Mouse (Mus musculus): ENCODE measurements around the gene Lbhd2.

Lbhd2 gene

DNA sequence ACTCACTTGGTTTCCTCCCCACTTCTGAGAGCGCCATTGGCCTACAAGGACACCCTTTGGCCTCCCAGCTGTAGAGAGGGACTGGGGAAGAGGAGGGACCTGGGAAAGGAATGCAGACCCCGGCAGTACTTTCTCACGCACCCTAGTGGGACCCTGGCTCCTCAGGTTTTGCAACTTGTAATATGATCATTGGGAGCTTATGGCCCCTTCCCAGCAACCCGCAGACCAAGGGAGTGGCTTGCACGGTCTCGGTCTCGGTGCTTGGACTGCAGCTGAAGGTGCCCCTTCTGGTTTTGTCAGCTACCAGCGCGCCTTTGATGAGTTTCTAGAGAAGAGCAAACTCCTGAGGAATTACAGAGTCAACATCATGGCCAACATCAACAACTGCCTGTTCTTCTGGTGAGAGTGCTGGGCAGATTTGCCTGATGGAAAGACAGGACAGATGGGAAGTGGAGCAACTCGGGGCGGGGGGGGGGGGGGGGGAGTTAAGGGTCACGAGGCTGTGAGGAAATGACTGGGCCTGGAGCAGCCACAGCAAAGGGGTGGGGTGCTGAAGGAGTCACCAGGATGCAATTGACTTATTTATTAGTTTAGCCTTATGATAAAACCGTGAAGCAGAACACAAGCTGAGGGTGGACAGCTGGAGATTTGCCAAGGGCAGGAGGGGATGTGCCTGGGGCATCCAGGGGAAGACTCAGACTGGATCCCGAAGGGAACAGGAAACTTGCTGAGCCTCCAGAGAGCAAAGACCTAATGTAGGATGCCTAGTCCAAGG is 42.5 kb downstream of the Lbhd2 start:
- no peak for DNase-seq

GRCm38 (mm10) chr12:111450359-111450758 is 43.8 kb downstream of the Lbhd2 start:
- DNase-seq: no peak

GRCm38 (mm10) chr12:111451561-111451960 is 45.0 kb downstream of the Lbhd2 start:
- no peak for DNase-seq

- DNase-seq: no peak
These were observed 47.4 kb downstream of the Lbhd2 start for GRCm38 (mm10) chr12:111454021-111454420.

- no peak for DNase-seq
These were observed 48.1 kb downstream of the Lbhd2 start for GRCm38 (mm10) chr12:111454543-111455280.

DNA sequence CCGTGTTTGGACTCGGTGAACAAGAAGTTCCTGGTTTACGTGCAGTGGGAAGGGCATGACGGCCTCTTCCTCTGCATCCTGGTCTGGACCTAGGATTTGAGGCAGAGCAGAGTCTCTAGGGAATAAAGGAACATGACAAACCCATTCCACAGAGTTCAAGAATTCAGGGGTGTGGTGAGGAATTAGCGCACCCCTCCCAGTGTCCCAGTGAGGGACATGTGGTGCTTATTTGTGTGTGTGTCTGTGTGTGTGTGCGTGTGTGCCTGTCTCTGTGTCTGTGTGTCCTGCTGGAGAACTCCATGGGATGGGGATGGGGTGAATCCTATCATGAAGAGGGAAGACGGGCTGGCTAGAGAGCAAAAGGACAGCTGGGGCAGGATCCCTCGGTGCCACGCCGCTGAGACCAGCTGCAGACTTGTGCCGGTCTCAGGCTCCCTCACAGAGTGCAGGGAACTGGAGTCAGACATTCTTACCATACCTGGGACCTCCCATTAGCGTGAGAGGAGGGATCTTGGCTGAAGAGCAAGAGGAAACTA is 48.8 kb downstream of the Lbhd2 start:
- DNase-seq: no peak

- no peak for DNase-seq
These were observed 49.3 kb downstream of the Lbhd2 start for GRCm38 (mm10) chr12:111455860-111456259.

GRCm38 (mm10) chr12:111457742-111458141 is 51.1 kb downstream of the Lbhd2 start:
- no peak for DNase-seq
